Mouse (Mus musculus): ENCODE data around the gene Rps23.

- TF ChIP-seq CTCF (IDR thresholded peaks at IDR 0.05; ENCODE audit: borderline replicate concordance, insufficient read depth, low read depth, low read length), result no peak
- no peak for TF ChIP-seq POLR2A (IDR thresholded peaks at IDR 0.05; ENCODE audit: borderline replicate concordance, insufficient read depth, low read length)
These were observed 37.8 kb downstream of the Rps23 start for GRCm38 (mm10) chr13:90960591-90960990.
